Mouse (Mus musculus) stomach, postnatal 0 days (tissue): ENCODE results near the gene Fgfr2.

Experiments
- CTCF ChIP-seq: IDR thresholded peaks from 2 replicates; pipeline ENCODE4 v1.5.1; 2016; ENCODE audit warnings: antibody characterized with exemption, low read depth, mild to moderate bottlenecking, moderate library complexity
- EP300 ChIP-seq: optimal IDR thresholded peaks from 2 replicates; pipeline ENCODE3; 2016; ENCODE audit warnings: antibody characterized with exemption

GRCm38 (mm10) chr7:132742912-132743311 lies 380.2 kb downstream of the Fgfr2 start:
- TF ChIP-seq CTCF (no peak), EP300 (no peak)
